Comparison of ENCODE assay signal across 32 mouse cellular contexts in the genomic region with DNA sequence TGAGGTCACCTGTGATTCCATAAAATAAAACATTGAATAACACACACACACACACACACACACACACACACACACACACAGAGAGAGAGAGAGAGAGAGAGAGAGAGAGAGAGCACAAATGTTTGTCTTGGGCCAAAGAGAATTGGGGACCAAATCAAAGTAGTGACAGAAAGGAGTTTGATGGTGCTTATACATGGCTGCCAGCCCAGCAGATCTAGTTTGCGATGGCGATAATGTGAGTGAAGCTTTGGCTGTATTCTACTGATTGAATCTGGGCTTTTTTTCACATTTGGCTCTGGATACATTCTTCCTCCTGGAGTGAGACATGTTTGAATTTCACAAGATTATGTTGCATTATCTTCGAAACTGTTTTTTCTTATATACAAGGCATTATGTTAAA.
"Had no signal": no experiment of that assay in that cellular context is flagged by ENCODE, and none has a peak within 500 bp of the region (broad histone marks: within the 10 kb centered on the region; RNA-seq: fewer than 3 reads in every experiment).

No protein-coding gene starts in this region.

- H3K4me2 ChIP-seq: limb, embryonic 12.5 days; limb, embryonic 13.5 days; limb, embryonic 15.5 days; liver, embryonic 11.5 days; liver, embryonic 12.5 days; liver, embryonic 13.5 days; liver, embryonic 15.5 days; lung, embryonic 14.5 days; lung, embryonic 15.5 days; midbrain, embryonic 11.5 days; midbrain, embryonic 12.5 days; midbrain, embryonic 13.5 days; midbrain, embryonic 15.5 days; neural tube, embryonic 12.5 days had no signal

- H3K4me1 ChIP-seq: limb, embryonic 10.5 days; limb, embryonic 12.5 days; limb, embryonic 13.5 days; limb, embryonic 15.5 days; liver, embryonic 12.5 days; liver, embryonic 13.5 days; liver, embryonic 15.5 days; lung, embryonic 15.5 days; megakaryocyte, embryonic 14.5 days; midbrain, embryonic 12.5 days; midbrain, embryonic 13.5 days; midbrain, embryonic 15.5 days; neural tube, embryonic 12.5 days had no signal

- ATAC-seq: liver, embryonic 12.5 days; liver, postnatal 0 days; lung, postnatal 0 days; midbrain, embryonic 13.5 days; midbrain, embryonic 15.5 days; midbrain, embryonic 16.5 days had no signal

- DNase-seq: left cerebral cortex, postnatal 4 days; liver; liver, embryonic 13.5 days; liver, postnatal 0 days; lung, adult 18-20 months; lung, adult 2 months; lung, embryonic 14.5 days; lung, postnatal 10 days; lung, postnatal 14 days; lung, postnatal 36 days; lung, postnatal 4 days; midbrain, embryonic 14.5 days had no signal

- H3K27ac ChIP-seq: limb, embryonic 10.5 days; limb, embryonic 12.5 days; limb, embryonic 13.5 days; limb, embryonic 15.5 days; liver, embryonic 12.5 days; liver, embryonic 13.5 days; liver, embryonic 14.5 days; liver, embryonic 15.5 days; lung, embryonic 15.5 days; macrophage; midbrain, embryonic 10.5 days; midbrain, embryonic 12.5 days; midbrain, embryonic 13.5 days; midbrain, embryonic 15.5 days; neural tube, embryonic 12.5 days had no signal

- H3K36me3 ChIP-seq: limb, embryonic 10.5 days; limb, embryonic 12.5 days; limb, embryonic 13.5 days; limb, embryonic 15.5 days; liver, embryonic 12.5 days; liver, embryonic 13.5 days; liver, embryonic 15.5 days; lung, embryonic 15.5 days; midbrain, embryonic 10.5 days; midbrain, embryonic 12.5 days; midbrain, embryonic 13.5 days; midbrain, embryonic 15.5 days; neural tube, embryonic 12.5 days had no signal

- H3K9me3 ChIP-seq: limb, embryonic 10.5 days; limb, embryonic 12.5 days; limb, embryonic 15.5 days; liver, embryonic 13.5 days; liver, embryonic 15.5 days; lung, embryonic 15.5 days; midbrain, embryonic 10.5 days; midbrain, embryonic 12.5 days; midbrain, embryonic 13.5 days; midbrain, embryonic 15.5 days had no signal

- H3K9ac ChIP-seq: limb, embryonic 12.5 days; limb, embryonic 13.5 days; limb, embryonic 15.5 days; liver, embryonic 12.5 days; liver, embryonic 13.5 days; liver, embryonic 14.5 days; liver, embryonic 15.5 days; liver, postnatal 0 days; lung, embryonic 14.5 days; lung, embryonic 15.5 days; midbrain, embryonic 12.5 days; midbrain, embryonic 13.5 days; midbrain, embryonic 15.5 days; neural tube, embryonic 12.5 days had no signal

- H3K4me3 ChIP-seq: limb, embryonic 10.5 days; limb, embryonic 12.5 days; limb, embryonic 13.5 days; limb, embryonic 15.5 days; liver, embryonic 12.5 days; liver, embryonic 13.5 days; liver, embryonic 15.5 days; lung, embryonic 15.5 days; megakaryocyte, embryonic 14.5 days; midbrain, embryonic 10.5 days; midbrain, embryonic 12.5 days; midbrain, embryonic 13.5 days; midbrain, embryonic 15.5 days; myocyte; neural tube, embryonic 12.5 days had no signal

- H3K27me3 ChIP-seq: limb, embryonic 12.5 days; limb, embryonic 13.5 days; limb, embryonic 15.5 days; liver, embryonic 12.5 days; liver, embryonic 13.5 days; liver, embryonic 15.5 days; lung, embryonic 15.5 days; megakaryocyte, embryonic 14.5 days; midbrain, embryonic 13.5 days; midbrain, embryonic 15.5 days; neural tube, embryonic 12.5 days had no signal
